Mouse (Mus musculus) cerebellum, adult 2 months (tissue): Measurements from ENCODE around the gene Rere.

Experiments used
- CTCF ChIP-seq: fragments of 200-500 bp; IDR thresholded peaks from 2 replicates; pipeline ENCODE4 v1.5.1; 2011; ENCODE audit warnings: low read depth, mild to moderate bottlenecking, control low read depth, low read length, moderate library complexity, borderline replicate concordance; ENCODE audit not compliant: insufficient read depth
- POLR2A ChIP-seq: fragments of 200-500 bp; IDR thresholded peaks from 2 replicates; pipeline ENCODE4 v1.6.1; 2011; ENCODE audit warnings: low read length, control low read depth, borderline replicate concordance; ENCODE audit not compliant: insufficient read depth

- TF ChIP-seq POLR2A (no peak), CTCF (no peak)
Measured at GRCm38 (mm10) chr4:150340796-150341525, 59.5 kb downstream of the Rere start.
